Mouse (Mus musculus) stomach, postnatal 0 days (tissue): ENCODE measurements around the gene Nts.

Source experiments
- CTCF ChIP-seq: IDR thresholded peaks from 2 replicates; pipeline ENCODE4 v1.5.1; 2016; ENCODE audit warnings: antibody characterized with exemption, low read depth, mild to moderate bottlenecking, moderate library complexity
- EP300 ChIP-seq: optimal IDR thresholded peaks from 2 replicates; pipeline ENCODE3; 2016; ENCODE audit warnings: antibody characterized with exemption

DNA sequence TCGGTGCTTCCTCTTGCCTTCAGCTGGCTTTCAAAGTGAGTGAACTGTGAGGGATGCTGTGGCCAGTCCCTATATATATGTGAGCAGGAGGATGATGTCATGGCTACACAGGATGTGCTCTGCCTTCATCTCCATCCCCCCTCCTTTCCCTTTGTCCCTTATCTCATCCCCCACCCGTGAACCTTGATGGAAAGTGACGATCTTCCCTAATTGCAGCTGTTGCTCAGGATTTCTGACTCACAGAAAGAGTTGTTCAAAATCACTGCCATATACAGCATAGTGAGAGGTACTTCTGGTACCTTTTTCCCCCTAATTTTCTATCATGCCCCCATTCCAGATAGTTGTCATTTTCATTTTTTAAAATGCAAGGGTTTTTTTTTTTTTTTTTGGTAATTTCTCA, at the start of gene Nts:
- no peak for TF ChIP-seq CTCF
- no peak for TF ChIP-seq EP300
